Mouse (Mus musculus): ENCODE data around the gene Arhgdib. TPM values are rescaled to one million over a fixed set of nuclear protein-coding genes. Genes with fewer than 3 reads are reported as not detected.

The Arhgdib gene
- total RNA-seq, 2 experiments from 2014 or later: 12.4 to 12.6 TPM

DNA sequence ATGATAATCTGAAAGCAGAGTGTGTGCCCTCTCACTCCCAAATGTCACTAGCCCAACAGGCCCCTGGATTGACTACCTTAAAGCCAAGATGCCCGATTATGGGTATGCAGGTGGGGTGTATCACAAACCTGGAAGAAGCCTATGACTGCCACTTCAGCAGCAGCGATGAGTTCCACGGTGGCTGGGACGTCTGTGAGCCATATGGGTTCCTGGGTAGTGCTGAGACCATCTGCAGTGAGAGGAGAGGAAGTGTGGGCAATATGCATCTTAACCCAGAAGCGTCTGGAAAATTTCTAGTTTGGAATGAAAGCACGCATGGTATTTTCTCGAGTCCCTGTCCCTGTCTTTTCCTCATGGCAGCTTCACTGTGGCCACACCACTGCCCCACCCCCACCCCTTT lies 20.1 kb downstream of the Arhgdib start:
- peak in 1 of 2 experiments; percentile 29 for DNase-seq (ENCODE audit: low spot score in 2 of 2)

DNA sequence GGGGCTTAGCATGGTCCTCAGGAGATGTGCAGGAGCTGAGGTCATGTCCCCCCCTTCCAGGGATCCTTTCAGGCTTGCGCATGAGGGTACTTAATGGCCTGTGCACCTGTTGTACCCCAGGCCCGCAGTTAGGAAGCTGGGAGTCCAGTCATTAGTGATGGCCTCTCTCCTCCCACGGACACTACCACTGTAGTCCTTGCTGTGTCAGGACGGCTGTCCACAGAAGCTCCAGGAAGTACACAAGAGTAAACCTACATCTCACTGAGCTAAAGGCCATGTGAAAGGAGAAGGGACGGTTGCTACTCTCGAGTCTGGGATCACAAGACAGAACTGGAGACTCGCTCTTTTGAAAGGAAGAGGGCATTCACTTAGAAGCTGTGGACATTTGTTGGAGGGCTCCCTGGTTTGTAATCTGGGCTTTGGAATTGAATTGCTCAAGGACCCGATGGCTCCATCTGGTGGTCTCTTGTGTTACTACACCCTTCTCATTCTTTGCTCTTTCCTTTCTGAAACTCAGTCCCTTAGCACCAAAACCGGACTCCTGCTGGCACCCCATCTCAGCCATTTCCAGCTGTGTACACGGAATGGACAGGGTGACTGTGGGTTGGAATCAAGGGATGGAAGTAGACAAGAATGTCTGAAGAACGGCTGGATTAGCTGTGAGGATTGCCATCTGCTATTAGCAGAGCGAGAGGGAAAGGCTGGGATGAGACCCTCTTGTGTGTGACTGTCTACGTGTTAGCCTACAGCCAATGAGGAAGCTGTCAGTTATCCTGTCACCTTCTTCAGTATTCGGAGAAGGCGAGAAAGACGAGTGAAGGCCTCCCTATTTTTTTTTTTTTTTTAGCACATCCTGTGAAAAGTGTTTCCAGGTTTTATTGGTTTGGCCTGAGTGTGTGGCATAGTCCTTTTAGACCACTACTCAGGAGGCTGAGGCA lies 21.1 kb downstream of the Arhgdib start:
- DNase-seq (ENCODE audit: low spot score in 2 of 2): peak; percentile 76 to 84

DNA sequence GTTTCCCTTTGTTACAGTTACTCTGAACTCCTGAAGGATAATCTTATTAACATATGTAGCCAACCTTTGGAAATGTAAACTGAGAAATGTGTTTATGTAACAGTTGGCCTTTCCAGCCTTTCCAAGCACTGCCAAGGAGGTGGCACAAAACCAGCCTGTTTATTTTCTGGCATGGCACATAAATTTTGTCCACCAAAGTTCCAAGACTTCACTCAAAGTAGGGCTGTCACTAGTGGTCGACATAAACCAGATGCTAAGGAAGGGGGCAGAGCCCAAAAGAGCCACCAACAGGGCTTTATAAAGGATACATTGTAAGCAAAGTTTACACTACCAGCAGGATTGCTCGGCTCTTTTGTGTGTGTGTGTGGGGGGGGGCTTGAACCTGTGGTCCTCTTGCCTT lies 23.8 kb downstream of the Arhgdib start:
- DNase-seq (ENCODE audit: low spot score in 2 of 2): no peak

DNA sequence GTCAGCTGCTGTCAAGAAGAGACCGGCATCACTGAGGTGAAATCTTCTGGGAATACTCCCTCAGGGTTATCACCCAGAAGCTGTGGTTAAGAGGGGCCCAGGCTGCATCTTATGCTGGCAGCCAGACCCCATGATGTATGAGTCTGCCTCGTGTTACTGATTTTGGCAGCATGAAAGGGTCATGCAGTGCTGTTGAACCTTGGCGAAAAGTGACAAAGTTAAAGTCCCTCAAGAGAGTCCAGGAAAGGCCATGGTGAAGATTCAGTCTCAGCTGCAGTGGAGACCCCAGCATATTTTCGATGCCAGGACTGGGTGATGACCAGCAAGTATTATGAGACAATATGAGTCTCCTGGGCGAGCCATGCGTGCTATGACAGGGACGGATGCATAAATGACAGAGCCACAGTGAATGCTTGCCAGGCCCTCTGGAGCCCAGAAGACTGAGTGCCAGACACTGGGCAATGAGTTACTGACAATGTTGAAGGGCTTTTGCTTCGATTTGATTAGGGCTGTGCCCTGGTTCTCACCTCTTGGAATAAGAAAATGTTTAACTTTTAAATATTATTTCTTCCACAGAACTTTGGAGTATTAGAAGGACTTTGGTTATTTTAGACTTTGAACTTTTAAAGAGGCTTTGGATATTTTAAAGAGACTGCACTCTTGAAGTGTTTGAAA lies 25.8 kb downstream of the Arhgdib start:
- no peak for DNase-seq (ENCODE audit: low spot score in 2 of 2)

DNA sequence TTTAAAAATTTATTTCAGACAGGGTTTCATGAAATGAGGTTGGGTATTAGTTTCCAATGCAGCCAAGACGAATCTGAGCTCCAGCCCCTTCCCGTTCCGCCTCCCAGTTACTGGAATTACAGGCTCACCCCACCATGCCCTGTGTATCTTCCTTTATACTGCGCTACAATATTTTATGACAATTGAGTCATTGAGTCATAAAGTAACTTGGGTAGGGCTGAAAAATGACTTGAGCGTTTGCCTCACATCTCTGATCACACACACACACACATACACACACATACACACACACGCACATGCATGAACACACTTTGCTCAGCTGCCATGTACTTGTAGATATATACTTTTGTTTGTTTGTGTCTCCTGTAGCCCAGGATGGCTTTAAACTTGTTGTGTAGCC lies 27.5 kb downstream of the Arhgdib start:
- no peak for DNase-seq (ENCODE audit: low spot score in 2 of 2)

DNA sequence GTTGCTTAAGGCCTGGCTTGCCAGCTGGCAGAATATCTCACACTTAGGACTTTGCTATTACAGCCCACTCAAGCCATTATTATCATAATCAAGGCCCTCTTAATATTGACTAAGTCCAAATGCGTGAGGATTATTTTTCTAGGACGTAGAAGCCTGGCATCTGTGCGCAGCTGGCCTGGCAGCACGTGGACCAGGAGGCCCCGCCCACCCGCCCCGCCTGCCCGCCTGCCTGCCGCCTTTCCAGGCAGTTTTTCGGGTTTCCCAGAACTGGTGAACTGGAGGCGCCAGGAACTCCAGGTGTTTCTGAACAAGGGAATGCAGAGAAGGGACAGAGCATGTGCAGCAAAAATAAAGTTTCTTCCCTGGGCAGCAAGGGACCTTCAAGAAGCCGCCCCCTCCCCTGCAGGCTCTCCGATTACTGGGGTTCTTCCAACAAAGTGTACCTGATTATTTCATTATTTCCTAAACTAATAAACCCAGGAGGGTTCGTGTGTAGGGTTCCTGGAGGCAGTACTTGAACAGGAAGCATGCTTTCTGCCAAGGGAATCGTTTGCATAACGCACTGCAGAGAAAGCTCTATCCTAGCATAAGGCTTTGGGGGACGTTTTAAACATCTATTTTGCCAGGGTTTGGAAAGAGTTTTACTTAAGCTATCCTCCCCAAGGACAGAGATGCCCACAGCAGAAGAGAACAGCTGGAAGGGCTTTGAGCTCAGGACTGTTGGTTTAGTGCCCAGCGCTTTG lies 28.1 kb downstream of the Arhgdib start:
- no peak for DNase-seq (ENCODE audit: low spot score in 2 of 2)

DNA sequence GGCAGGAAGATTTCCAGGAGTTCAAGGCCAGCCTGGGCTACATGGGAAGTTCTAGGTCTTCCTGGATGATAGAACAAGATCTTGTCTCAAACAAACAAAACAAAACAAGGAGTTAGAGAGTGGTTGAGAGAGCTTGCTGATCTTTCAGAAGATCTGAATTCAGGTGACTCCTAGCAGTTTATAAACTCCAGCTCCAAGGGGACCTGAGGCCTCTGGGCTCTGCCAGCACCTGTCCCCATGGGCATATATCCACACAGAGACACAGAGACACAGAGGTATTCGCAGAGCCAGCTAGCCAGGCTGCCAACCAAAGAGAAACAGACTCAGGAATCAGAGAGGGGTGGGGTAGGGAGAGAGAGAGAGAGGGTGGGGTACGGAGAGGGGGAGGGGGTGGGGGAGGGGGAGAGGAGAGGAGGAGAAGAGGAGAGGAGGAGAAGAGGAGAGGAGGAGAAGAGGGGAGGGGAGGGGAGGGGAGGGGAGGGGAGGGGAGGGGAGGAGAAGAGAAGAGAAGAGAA lies 28.9 kb downstream of the Arhgdib start:
- DNase-seq (ENCODE audit: low spot score in 2 of 2): no peak

DNA sequence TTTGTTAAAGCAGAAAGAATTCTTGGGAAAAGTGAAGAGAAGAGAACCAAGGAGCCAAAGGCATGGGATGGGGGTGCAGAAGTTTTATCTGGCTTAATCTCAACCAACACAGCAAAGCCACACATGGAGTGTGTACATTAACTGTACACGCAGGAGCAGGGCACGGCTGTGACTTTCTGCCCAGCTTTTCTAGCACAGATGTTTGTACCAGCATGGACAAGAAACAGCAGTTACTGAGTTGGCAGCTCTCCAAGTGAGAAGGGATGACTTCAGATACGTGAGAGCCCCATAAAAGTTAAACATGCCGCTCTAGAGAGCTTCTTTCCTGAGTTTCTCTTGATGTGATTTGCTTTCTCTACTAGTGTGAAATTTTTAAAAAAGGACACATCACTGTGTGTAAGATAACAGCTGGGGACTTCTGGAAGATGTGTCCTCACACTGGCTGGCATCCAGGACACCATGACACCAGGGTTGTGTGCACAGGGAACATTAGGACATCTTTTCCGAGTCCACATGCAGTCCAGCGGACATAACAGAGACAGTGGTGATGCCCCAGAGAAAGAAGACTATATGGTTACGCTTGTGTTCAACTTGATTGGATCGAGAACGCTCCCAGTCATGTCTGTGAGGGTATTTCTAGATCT lies 31.3 kb downstream of the Arhgdib start:
- DNase-seq (ENCODE audit: low spot score in 2 of 2): no peak

DNA sequence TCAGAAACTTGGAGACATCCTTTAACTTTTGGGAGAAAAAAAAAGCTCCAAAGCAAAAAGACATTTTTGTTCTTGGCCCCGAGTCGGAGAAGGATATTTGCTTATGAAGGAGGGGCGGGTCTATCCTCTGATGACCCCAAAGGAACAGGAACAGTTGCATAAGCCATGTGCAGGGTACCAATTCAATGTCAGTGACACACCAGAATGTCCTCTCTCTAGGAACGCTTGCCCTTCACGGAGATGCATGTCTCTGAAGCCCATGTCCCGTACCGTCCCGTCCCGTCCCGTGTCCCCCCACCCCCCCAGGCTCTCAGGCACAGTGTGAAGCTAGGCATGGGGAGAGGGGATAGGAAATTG lies 34.8 kb downstream of the Arhgdib start:
- no peak for DNase-seq (ENCODE audit: low spot score in 2 of 2)

DNA sequence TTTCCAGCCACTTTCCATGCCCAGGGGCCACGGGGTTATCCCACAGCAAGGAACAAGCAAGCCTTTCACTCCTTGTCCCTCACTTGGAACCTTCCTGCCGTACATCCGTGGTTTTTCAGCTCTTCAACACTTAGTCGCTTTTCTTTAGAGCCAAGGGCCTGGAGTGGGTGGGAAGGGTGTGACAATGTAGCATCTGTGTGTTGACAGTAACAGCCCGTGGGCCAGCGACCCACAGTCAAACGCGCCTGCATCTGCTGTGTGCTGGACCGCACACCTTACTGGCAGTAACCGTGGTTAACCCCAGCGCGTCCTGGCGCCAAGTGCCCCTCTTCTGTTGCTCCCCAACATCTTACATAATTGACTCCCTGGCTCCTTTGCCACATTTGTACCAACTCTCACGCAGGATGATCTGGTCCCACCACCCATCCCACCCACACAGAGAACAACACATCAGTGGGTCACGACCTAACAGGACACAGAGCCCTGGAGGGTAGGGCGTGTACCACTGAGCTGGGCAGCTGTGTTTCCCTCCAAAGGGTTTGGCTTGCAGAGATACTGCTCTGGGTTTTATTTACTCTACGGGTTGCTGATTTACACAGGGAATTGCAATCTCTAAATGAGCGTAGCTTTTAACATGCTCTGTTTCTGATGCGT lies 35.3 kb downstream of the Arhgdib start:
- no peak for DNase-seq (ENCODE audit: low spot score in 2 of 2)

DNA sequence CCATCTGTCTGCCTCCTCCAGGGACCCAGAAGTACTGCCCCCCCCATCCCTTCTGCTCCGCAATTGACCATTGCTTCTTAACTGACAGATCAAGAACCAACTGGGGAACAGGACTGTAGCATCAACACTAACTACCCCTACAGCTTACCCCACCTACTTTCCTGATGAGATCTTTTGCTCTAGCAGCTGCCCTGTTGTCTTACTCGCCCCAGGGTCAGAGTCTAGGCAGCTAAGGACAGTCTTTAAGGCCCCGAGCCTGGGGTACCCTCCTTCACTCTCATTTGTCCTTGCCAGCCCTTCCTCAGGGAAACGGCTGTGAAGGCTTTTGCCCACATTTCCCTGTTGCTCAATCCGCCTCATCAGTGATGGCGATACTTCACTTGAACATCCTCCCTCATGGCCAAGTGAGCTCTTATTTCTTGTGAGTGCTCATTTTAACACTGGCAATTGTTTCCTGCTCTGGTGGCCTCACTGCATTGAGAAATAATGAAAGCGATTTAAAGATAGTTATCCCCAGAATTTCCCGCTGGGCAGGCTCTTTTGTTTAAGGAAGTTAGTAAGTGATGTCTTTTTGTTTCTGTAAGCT lies 37.7 kb downstream of the Arhgdib start:
- no peak for DNase-seq (ENCODE audit: low spot score in 2 of 2)

DNA sequence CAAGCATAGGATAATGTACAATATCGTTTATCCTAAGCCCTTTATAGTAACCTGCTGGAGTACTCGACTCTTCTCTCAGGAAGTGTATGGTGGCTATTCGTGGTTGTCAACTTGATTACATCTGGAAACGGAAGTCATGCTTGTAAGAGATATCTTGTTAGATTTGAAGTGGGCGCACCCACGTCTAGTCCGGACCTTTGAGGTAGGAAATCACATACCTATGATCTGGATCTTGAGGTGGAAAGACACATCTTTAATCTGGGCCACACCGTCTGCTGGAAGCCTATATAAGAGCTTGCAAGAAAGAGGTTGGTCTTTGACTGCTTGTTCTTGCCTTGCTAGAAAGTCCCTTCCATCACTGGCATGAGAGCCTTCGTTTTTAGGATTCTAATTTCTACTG lies 39.2 kb downstream of the Arhgdib start:
- no peak for DNase-seq (ENCODE audit: low spot score in 2 of 2)

DNA sequence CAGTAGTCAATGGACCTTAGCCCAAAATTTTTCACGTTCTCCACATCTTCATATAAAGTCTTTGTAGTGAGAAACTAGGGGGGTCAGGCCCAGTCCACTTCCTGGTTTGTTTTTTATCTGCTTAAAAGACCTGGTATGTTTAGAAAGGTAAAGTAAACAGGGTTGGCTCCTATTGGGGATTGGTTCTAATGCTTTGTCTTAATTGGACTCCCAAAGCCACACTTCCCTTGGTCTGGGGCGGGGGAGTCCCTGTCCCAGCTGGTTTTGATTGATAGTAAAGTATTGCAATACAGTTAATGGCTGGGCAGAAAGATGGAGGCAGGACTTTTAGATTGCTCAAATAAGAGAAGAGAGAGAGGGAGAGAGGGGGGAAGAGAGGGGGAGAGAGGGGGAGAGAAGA lies 40.7 kb downstream of the Arhgdib start:
- no peak for DNase-seq (ENCODE audit: low spot score in 2 of 2)

DNA sequence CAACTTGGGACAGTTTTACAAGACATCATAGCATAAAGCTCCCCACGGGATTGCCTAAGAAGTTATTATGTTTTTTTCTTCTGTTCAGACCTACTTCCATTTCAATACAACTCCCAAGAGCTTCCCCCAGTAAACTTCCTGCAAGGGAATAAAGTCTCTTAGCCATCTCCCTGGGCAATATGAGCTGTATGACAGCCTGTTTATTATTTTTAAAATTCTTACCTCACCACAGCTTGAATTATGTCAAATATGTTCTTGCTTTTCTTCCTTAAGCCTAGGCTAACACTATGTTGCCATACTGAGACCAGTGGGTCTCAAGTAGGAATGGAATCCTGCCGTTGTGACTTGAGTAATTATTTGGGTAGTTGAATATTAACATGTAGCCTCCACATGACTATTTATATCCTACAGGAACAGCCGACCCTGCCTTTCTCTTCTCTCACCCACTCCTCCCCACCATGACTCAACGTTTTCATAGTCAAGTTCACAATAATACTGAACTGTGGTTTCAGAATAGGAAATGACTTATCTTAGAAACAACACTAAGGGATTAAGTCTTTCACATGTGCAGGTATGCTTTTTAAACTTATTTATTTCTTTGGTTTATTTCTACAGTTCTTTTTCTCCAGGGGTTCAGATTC lies 41.2 kb downstream of the Arhgdib start:
- no peak for DNase-seq (ENCODE audit: low spot score in 2 of 2)

DNA sequence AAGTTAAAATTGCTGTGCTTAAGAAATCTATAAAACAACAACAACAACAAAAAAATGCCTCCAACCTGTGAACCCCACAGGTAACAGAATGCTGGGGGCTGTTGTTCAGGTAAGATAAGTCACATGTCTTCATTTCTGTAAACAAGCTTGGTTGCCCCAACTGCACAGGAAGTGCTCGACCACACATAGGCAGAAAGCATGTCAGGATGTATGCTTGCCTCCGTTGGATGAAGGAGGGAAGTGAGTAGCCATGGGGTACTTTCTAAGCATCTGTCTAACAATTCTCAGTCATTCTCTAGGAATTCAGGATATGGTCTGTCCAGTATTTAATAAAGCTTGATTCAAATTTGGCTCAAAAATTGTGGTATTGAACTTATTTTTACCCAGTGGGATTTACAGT lies 42.7 kb downstream of the Arhgdib start:
- no peak for DNase-seq (ENCODE audit: low spot score in 2 of 2)

DNA sequence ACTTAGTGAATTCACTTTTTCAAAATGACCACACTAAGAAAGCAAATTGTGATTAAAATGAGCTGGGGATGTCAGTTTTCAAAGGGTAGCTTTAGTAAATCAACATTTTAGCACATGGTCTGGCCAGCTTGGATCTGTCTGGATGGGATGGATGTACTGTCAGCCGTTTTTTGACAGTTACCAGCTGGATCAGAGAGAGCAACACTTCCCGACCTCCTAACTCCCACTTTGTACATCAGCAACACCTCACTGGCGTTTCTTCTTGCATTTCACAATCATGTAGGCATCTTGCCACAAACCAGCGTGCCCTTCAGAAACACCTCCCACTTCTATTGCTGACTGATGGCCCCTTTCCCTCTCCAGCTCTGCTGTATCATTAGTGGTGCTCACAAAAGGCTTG lies 43.5 kb downstream of the Arhgdib start:
- DNase-seq (ENCODE audit: low spot score in 2 of 2): no peak

DNA sequence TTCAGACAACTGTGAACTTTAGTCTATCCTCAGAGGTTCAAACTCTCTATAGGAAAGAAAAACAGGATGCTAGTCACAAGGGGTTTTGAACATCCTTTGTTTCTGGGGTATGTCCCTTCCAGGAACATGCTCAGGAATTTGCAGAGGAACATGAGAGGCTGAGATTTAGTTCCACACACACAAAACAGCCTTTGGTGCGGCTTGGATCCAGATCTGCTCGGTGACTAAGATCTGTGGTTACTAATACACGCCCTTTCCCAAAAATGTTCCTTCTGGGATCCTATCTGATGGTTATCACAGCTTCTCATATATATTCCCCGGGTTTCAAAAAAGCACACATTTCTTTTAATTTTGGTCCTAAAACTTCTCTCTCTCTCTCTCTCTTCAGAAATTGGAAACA lies 43.9 kb downstream of the Arhgdib start:
- DNase-seq (ENCODE audit: low spot score in 2 of 2): no peak

DNA sequence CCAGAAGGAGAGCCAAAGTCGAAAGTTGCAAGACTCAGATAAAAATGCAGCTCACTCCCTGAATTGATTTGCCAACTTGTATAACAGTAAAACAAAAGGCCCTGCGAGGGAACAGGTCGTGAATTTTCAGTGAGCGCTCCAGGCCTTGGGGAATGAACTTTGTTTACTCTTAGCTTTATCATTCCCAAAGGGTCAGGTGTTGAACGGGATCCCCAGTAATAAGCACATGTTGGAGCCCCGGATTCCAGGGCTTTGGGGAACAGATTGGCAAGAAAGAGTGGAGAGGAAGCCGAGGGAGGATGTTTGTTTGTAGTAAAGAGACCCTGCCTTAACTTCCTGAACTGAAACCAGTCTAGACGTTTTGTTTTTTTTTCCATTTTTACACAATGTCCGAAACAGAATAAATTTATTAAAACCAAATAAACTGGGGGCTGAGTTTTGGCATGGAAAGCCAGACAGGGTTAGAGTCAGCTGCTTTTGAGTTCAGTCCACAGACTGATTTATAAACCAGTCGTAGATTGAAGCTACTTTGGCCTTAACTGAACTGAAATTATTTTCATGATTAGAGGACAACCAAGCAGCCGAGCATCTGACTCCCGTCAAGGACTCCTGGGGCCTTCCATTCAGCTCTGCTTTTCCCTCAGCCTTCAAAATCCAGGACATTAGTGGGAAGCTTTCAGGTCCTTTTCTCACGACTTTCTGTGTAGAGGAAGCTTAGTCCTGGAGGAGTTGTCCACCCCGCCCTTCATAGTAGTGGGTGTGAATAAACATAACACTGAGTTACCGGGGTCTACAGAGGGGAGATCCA lies 47.0 kb downstream of the Arhgdib start:
- no peak for DNase-seq (ENCODE audit: low spot score in 2 of 2)

DNA sequence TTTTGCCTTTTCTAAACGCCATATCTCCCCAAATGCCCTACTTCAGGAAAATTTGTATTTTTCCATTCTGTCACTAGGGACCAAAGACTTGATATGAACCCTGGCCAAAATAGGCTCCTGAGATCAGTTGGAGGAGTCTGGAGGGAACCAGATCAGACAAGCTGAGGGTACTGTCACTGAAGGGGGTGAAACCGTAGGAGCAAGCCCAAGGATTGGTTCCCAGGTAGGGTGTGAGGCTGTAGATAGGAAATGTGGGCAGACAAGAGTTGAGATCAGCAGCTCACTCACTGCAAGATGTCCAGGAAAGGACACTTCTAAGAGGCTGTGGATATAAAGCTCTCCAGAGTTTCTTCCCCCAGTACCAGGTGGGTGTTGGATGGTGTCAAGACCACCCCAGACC lies 49.7 kb downstream of the Arhgdib start:
- no peak for DNase-seq (ENCODE audit: low spot score in 2 of 2)
